Mouse (Mus musculus): ENCODE data around the gene Slc22a7.
A peak's percentile ranks its signal among the peaks of the same experiment; 100 is the strongest.

Slc22a7 gene

DNA sequence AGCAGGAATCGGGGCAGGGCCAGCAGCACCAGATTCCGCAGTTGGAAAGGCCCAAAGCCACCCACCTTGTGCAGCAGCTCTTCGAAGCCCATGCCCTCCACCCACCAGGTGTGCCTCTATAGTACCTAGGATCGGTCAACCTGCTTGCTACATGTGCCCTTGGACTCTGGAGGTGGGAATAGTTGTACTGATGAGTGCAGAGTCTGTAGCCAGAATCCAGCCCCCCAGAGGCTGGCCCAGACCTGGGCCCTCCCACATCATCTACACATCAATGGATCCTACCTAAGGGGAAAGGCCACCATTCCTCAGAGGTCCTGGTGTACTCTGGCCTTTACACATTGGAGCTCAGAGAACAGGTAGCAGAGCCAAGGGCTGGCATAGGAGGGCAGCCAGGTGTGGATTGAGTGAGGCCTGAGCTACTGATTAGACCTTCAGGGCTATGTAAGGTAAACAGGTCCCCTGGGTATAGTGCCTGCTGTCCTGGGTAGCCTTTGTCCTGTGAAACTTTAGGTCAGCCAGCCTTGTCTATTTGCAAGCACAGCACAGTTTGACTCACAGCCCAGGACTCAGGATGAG is at the start of gene Slc22a7:
Slc22a7 (minus strand) TSS at position 160 of the 576 bp plus-strand sequence.
- peak; percentile 52 for DNase-seq (ENCODE audit: low read depth, low spot score)

DNA sequence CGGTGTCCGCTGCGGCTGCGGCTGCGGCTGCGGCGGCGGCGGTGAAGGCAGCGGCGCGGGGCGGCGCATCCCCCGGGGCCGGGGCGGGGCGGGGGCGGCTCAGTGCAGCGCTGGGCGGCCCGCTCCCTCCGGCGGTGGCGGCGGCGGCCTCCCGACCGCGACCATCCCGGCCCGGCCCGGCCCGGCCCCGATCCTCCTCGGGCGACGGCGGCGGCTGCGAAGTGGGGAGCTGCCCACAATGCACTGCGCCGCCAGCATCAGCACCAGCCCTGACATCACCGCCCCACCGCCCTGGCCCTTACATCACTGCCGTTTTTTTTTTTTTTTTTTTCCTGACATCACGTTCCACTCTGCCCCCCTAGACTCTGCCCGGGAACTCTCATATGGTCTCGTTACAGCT is 49.2 kb upstream of the Slc22a7 start, which contains the start of gene Ttbk1:
Ttbk1 (minus strand) TSS at position 245 of the 400 bp plus-strand sequence.
- DNase-seq (ENCODE audit: low read depth, low spot score): no peak

DNA sequence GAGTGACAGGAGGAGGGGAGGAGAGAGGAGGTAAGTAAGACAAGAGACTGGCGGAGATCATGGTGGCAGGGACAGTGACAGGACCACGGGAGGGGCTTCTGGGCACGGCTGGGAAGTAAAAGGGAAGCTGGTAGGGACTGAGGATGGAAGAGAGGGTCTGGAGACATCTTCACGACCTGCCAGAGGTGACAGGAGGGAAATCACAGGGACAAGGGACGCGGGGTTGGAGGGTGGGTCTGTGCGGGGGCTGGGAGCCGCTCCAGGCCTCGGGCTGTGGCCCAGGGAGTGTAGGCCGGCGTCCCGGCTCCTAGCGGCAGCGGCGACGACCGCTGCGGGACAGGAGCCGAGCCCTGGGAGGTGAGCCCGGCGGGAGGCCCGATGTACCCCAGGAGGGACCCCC is 48.7 kb upstream of the Slc22a7 start:
- DNase-seq (ENCODE audit: low read depth, low spot score): peak; percentile 27

DNA sequence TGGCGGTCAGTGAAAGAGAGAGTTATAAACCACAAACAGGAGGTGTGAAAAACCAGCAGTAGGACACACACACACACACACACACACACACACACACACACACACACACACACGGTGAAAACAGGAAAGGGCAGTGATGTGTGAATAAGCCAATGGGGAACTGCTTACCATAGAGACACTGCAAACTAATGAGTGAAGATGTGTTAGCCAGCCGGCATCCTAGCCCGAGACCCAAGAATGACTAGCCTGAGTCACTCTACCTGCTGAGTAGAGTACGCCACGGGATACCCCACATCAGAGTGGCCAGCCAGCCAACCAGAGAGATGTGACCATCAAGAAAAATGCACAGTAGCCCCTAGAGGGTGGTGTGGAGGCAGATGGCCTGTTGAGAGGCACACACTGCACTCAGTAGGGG is 46.2 kb upstream of the Slc22a7 start:
- no peak for DNase-seq (ENCODE audit: low read depth, low spot score)

DNA sequence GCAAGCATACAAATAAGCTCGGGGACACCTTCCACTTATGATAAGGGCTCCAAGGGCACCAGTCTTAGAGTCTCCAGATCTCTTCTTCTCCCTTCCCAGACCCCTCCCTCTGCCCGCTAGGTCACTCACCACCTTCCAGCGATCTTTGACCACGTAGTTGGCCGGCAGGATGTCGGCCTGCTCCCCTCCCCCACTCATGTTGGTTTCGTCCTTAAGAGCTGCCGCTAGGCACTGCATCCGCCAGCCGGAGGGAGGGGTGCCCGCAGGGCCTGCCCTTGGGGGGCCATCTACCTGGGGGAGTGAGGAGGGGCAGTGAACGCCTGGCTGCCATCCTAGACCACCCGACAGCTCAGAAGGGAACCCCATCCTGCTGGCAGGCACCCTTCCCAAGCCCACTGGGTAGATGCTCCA is 45.8 kb upstream of the Slc22a7 start:
- DNase-seq (ENCODE audit: low read depth, low spot score): peak; percentile 32

DNA sequence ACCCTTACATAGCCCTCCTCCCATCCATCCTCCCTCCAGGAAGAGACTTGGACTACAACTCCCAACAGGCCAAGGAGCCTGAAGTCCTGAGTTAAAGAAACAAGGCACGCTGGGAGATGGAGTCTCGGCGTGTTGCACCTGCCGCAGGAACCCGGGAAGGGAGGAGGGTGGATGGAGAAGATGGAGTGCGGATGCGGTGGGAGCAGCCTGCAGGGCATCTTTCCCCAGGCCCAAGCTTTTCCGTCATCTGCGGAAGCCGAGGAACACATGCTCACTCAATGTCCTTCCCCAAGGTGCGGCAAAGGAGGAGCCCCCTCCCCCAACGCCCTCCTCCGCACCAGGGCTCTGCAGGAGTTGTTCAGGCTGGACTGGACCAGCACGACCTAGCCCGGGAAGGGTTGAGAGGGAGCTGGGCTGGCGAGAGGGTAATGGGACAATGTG is 45.3 kb upstream of the Slc22a7 start:
- peak; percentile 79 for DNase-seq (ENCODE audit: low read depth, low spot score)

DNA sequence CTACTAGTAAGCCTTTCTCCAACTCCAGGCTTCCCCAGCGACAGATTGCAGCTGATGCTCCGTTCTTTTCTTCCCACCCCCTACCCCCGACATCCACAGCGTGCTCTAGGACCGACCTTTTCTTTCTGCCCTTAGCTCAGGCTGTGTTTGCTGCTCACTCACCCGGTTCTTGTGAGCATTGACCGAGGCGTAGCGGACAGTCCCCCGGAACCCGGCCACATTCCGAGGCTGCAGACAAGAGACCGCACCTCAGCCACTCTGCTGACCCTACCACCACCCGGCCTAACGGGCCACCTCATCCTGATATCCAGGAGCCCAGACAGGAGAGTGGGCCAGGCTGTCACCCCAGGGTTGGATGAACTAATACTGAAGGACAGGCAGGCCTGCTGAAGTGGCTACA is 39.0 kb upstream of the Slc22a7 start:
- no peak for DNase-seq (ENCODE audit: low read depth, low spot score)

DNA sequence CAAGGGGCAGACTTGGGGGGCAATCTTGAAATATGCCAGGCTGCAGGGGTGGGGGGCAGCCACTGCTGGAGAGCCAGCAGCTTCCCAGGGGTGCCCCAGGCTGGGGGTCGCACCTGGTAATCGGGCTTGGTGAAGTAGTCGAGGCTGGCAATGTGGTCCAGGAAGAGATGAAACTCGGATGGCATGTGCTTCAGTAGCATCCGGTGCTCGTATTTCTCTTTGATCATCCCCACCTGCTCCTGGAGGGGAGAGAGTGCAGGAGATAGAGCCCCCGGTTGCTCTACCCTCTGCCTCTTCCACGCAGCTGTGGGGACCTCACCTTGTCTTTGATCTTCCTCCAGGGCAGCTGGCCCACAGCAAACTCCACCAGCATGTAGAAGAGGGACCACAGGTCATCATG is 38.3 kb upstream of the Slc22a7 start:
- DNase-seq (ENCODE audit: low read depth, low spot score): no peak

DNA sequence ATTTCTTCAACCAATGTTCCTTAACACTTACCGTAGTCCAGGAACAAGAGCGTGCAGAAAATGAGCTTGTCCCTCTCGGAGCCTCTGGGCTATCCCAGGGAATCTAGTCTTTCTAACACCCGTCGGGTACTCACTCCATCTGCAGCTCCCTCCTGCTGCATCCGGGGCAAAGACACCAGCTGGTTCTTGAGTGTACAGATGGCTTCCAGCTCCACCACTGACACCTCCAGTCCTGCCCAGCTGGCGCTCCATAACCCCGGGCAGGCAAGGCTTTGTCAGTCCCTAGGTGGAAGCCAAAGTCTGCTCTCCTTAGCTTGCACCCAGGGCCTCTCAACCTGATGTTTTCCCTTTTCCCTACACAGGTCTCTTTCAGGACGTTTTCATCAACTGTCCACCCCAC is 29.6 kb upstream of the Slc22a7 start:
- no peak for DNase-seq (ENCODE audit: low read depth, low spot score)

DNA sequence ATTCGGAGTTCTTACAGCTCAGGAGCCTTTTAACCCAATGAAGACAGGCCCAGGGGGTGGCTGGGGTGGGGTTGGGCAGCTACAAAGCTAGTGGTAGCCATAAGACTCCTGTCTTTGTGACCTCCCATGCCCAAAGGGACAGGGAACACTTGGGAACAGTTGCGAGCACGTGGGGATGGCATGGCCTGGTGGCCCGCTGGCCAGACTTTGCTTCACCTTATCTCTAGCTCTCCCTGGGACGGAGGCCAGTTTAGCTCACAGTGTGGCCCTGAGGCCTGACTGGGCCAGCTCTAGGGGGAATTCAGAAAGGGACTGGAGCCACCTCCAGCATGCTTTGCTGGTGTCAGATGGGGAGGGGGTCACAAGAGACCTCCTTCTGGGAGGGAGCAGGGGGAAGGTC is 24.0 kb upstream of the Slc22a7 start:
- no peak for DNase-seq (ENCODE audit: low read depth, low spot score)

DNA sequence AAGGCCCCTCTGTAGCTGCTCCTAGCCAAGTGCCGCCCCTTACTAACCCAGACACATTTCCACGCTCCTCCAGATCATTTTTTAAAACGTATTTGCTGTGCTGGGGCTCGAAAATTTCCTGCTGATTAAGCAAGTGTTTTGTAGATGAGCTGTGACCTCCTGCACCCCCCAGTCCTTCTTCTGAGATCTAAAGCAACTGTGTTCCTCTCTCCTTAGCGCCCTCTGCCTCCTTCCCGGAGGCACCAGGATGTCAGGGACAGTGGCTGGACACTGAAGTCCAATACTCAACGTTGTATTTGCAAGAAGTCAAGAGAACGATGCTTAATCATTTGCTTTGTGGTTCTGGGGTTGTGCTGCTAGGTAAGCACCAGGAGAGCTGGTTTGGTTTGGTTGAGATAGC is 23.1 kb upstream of the Slc22a7 start:
- no peak for DNase-seq (ENCODE audit: low read depth, low spot score)

DNA sequence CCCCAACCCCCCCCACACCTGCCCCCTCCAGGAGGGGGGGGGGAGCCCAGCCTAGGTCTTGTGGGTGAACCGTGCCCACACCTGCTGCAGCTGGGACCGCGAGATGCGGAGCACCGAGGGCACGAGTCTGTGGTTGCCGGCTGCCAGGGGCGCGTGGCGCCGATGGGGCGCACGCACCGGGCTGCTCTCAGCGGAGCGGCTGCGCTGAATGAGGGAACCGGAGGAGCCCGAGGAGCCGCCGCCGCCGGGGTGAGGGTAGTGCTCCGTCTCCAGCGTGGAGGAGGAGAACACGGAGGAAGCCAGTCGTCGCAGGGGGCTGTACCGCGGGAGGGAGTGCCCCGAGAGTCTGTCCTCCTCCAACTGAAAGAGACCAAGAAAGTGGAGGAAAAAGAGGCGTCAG is 22.4 kb upstream of the Slc22a7 start:
- no peak for DNase-seq (ENCODE audit: low read depth, low spot score)

DNA sequence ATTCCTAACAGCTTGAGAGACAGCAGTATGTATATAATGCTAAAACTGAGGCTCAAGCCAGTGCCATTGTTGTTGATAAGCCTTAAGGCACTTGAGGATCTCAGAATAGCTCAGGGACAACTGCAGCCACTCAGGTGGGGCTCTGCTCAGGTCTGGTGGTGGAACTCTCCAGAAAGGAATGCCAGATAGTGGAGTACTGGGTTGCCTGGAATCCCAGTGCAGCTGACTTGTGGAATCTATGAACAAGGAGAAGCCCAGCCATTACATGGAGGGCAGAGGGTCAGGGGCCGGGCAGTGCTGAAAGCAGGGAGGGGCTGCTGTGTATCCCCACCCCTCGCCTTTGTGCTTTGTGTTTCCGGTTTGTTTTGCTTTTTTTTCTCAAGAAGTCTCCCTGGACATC is 20.2 kb upstream of the Slc22a7 start:
- peak; percentile 67 for DNase-seq (ENCODE audit: low read depth, low spot score)

DNA sequence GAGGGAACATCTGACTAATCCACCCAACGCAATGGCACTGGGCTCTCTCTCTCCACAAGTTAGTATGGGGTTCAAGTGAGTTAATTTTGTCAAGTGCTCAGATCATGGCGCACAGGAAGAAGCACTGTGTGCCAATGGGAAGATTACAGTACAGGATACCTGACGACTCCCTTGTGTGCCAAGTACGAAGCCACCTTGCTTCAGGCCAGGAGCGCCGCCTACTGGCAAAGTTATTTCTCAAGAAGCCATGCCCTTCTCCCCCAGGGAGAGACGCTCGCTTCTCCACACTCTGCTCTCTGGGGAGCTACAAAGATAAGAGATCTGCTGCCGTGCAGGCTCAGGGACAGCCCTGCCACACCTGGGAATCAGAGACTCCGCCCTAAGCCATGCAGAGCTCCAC is 19.5 kb upstream of the Slc22a7 start:
- DNase-seq (ENCODE audit: low read depth, low spot score): peak; percentile 88

DNA sequence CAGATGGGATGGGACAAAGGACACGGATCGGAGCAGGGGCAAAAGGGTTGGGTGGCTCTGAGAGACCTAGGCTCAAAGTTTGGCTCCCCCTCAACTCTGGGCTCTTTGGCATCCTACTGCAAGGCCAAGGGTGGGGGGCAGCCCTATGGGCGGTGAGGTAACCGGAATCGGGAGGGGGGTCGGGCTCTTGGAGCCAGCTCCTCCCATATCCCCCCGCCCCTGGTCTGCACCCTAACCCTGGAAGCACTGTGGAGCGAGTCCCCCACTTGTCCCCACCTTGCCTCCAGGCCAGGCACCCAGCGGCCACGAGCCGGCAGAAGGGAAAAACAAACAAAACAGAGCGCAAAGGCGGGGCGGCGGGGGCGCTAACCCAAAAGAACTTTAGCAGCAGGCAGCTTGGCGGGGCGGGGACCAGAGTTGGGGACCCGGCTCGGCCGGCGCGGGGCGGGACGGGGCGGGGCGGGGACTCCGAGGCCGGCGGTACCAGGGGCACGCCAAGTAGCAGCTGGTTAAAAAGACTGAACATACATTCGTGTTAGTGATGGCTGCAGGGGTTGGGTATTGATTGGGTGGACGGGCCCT is 16.9 kb upstream of the Slc22a7 start:
- peak; percentile 53 for DNase-seq (ENCODE audit: low read depth, low spot score)

DNA sequence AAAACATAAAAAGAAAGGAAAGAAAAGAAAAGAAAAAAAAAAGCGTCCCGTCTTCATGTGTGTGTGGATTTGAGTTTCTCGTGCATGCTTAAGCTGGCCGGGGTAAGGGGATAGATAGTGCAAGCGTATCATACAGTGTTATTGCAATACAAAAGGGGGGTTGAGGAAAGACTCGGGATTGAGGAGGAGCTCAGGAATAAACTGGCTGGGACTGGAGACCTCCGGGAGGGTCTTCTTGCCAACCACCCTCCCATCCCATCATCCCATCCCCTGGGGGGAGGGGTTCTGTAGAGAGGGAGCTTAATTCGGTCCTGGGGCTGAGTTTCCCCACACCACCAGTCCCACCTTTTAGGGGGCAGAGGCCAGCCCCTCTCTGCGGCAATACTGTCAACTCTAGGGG is 16.3 kb upstream of the Slc22a7 start:
- DNase-seq (ENCODE audit: low read depth, low spot score): no peak

DNA sequence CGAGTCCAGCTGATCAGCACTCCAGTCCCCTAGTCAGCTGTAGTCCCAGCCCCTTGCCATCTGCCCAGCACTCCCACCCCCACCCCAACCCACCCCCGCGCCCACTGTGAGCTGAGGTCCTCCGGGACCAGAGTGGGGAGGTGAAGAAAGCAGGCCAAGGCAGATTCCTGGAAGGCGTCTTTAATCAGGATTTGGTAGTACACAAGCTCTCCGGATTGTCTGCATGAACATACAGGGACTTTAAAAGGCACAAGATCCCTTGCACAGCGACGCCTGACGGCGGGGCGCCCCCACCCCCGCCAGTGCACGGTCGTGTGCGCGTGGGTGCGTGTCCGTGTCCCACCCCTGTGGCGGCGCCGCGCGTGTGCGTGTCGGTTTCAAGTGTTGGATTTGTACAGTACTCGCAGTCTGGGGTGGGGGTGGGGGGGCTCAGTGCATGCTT is 15.7 kb upstream of the Slc22a7 start:
- DNase-seq (ENCODE audit: low read depth, low spot score): no peak

DNA sequence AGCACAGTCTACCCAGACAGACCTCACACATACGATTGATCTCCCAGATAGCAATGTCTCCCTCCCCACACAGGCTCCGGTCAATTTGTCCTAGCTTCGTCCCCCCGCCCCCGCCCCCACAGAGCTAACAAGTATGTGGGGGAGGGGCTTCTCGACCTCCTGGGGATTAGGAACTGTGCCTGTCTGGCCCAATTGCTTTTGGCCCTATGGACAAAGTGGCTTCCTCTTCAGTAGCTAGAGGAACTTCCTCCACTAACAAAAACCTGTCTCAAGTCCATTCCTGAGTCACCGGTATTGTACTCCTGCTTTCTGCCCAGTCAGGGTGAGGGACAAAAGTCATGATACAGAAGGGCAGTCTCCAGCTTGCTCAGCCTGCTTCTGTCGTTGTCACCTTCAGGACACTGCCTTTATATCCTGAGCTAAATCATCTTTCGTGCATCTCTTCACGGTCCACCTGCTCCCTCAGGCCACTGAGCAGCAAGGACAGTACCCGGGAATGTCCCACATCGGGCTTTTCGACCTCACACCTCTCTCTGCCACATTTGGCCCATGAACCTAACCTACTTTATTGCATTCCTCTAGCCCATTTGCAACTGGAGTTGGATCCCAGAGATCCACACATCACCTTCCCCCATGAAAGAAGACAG is 15.2 kb upstream of the Slc22a7 start:
- no peak for DNase-seq (ENCODE audit: low read depth, low spot score)

DNA sequence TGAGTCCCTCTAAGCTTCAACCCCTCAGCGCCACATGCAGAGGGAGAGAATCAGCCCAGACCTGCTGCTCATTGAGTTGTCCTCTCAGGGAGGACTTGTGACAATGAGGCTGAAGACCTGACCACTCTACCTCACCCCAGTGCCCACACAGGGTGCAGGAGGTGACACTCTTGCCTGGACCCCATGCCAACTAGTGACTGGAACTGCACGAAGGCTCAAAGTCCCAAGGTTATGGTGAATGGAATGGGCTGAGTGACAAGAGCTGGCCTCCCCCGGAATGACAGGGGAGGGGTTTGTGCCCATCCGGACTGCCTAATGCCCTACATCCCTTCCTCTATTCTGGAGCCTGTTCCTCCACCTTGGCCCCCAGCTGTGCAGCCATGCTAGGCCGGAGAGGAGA is 14.4 kb upstream of the Slc22a7 start:
- no peak for DNase-seq (ENCODE audit: low read depth, low spot score)

DNA sequence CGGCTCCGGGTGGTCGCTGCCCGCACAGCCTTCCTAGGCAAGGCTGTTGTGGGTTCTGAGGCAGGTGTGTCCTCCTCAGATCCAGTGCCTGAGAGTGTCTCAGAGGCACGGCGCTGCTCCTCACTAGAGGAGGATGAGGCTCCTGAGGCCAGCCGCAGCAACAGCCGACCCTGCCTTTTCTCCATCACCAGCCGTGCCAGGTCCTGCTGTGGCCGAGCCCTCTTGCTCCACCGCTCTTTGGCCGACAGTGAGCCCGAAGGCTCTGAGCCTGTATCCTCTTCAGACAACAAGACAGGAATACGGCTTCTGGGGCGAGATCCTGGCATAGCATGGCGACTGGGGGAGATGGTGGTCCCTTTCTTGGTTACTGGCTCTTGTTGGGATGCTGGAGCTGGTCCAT is 8.0 kb upstream of the Slc22a7 start:
- no peak for DNase-seq (ENCODE audit: low read depth, low spot score)

DNA sequence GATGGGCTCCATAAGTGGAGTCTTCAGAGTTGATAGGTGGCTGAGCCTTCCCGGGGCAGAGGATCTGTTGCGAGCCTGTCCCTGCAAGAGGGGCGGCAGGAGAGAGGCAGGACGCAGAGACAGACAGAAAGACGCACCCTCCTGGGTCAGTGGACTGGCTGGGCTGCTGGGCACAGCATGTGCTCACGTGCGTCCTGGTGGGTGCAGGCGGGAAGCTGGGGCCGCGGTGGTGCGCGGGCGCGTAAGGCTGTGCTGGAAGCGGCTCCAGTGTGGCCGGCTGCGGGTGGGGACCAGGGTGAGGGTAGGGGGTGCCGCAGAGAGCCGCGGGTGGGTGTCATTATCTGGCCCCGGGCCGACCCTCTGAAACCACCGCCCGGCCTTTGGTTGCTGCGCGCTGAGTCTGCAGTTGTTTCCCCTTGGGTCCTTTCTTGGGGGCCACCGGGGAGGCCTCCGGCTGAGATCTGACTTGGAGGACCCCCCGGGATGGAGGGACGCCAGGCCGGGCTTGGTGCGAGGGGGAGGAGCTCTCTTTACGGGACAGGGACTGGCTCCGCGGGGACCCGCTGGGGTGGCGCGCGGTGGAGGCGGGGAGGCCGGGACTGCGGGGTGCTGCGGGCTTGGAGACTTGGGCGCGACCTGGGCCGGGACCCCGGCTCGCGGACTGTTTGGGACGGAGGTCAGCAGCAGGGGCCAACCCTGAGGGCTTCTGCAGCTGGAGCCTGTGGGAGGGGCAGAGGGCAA is 6.8 kb upstream of the Slc22a7 start:
- no peak for DNase-seq (ENCODE audit: low read depth, low spot score)

DNA sequence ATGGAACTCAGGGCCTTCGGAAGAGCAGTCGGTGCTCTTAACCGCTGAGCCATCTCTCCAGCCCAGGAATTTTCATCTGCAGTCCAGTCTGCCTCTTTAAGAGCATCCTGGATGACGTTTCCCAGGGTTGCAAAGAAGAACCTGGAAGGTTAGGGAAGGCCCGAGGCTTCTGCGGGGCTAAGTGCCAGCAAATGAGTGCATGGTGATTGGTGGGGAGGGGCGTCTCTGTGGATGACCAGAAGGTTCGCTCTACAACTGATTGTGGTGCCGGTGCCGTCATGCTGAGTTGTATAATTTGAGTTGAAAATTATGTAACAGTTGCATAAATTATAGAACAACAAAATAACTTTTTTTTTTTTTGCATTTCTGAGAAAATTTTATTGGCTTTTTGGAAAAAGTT is 919 bp upstream of the Slc22a7 start:
- DNase-seq (ENCODE audit: low read depth, low spot score): no peak

All from ZHBTc4 (cell line).